Mouse (Mus musculus) liver, embryonic 15.5 days (tissue): Measurements from ENCODE around the gene Syne3. TPM values are rescaled to one million over a fixed set of nuclear protein-coding genes. Genes with fewer than 3 reads are reported as not detected.

ENCODE experiments used
- ATAC-seq: fragments of 200-750 bp; cut with Nextera tagmentation; 2 replicates; pipeline ENCODE4 v1.8.0; 2017; ENCODE audit warnings: moderate number of reproducible peaks, mild to moderate bottlenecking, moderate library complexity; ENCODE audit not compliant: insufficient read depth
- H3K27ac ChIP-seq: fragments of 300-500 bp; sonication (generic); replicated peaks from 2 replicates; pipeline ENCODE4 v1.5.1; 2015; ENCODE audit warnings: mild to moderate bottlenecking, inconsistent platforms
- H3K27me3 ChIP-seq: fragments of 300-500 bp; sonication (generic); 2 replicates; pipeline ENCODE4 v1.6.1; 2015; ENCODE audit warnings: mild to moderate bottlenecking, inconsistent platforms
- H3K36me3 ChIP-seq: fragments of 300-500 bp; sonication (generic); replicated peaks from 2 replicates; pipeline ENCODE4 v1.6.1; 2015; ENCODE audit warnings: moderate library complexity, mild to moderate bottlenecking, inconsistent platforms
- H3K4me1 ChIP-seq: fragments of 300-500 bp; sonication (generic); replicated peaks from 2 replicates; pipeline ENCODE4 v1.6.1; 2015; ENCODE audit warnings: inconsistent platforms
- H3K4me2 ChIP-seq: fragments of 300-500 bp; sonication (generic); 2 replicates; pipeline ENCODE4 v1.6.1; 2015; ENCODE audit warnings: moderate library complexity, mild to moderate bottlenecking, inconsistent platforms
- H3K4me3 ChIP-seq: fragments of 300-500 bp; sonication (generic); replicated peaks from 2 replicates; pipeline ENCODE4 v1.5.1; 2015; ENCODE audit warnings: mild to moderate bottlenecking, inconsistent platforms
- H3K9ac ChIP-seq: fragments of 300-500 bp; sonication (generic); 2 replicates; pipeline ENCODE4 v1.6.1; 2015; ENCODE audit warnings: moderate library complexity, mild to moderate bottlenecking, inconsistent platforms
- H3K9me3 ChIP-seq: fragments of 300-500 bp; sonication (generic); replicated peaks from 2 replicates; pipeline ENCODE4 v1.6.1; 2016; ENCODE audit warnings: inconsistent platforms
- WGBS: fragments of 180-500 bp; shearing (Covaris S2); methylation state at CpG from one replicate; pipeline ENCODE4 v1.1.7; 2015; ENCODE audit warnings: mixed read lengths; ENCODE audit not compliant: insufficient replicate concordance; 5-methylcytosine and 5-hydroxymethylcytosine counted together
- polyA plus RNA-seq: library from polyadenylated mRNA; unstranded; fragments of >200 nt; fragmentation: Nextera tagmentation; extraction: Ambion mirVana; gene quantifications from 2 replicates; pipeline ENCODE4 v1.2.1, GENCODE M21; 2015

Syne3 gene
- polyA plus RNA-seq, 1 experiment from 2014 or later: 3.0 TPM

DNA sequence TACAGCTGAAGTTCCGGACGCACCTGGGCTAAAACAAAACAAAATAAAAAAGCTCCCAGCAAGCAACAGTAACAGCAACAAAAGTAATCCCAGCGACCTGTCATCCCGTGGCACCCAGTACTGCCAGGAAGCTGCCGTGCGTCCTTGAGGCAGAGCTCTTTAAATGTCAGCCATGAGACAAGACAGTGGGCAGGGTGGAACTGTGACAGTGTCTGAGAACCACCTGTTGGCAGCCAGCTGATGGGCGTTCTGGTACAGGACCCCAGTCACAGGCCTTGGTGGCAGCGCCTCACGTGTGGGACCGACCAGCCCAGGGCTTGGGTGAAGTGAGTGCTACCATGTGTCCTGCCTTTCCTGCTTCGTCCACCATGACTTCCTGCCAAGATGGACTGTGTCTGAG lies 28.6 kb upstream of the Syne3 start:
- peak overlapping the region; percentile 98 for H3K9ac ChIP-seq
- H3K36me3 ChIP-seq: peaks cover 73% of the 10 kb centered on the region
- peak overlapping the region; percentile 98 for H3K27ac ChIP-seq
- ATAC-seq: no peak
- no peaks in the 10 kb centered on the region for H3K9me3 ChIP-seq
- peak overlapping the region; percentile 93 for H3K4me3 ChIP-seq
- H3K27me3 ChIP-seq: no peaks in the 10 kb centered on the region
- 62% methylated on average over 11 of the region's 11 CpGs for WGBS
- H3K4me2 ChIP-seq: peak overlapping the region; percentile 82
- H3K4me1 ChIP-seq: peaks cover 82% of the 10 kb centered on the region

DNA sequence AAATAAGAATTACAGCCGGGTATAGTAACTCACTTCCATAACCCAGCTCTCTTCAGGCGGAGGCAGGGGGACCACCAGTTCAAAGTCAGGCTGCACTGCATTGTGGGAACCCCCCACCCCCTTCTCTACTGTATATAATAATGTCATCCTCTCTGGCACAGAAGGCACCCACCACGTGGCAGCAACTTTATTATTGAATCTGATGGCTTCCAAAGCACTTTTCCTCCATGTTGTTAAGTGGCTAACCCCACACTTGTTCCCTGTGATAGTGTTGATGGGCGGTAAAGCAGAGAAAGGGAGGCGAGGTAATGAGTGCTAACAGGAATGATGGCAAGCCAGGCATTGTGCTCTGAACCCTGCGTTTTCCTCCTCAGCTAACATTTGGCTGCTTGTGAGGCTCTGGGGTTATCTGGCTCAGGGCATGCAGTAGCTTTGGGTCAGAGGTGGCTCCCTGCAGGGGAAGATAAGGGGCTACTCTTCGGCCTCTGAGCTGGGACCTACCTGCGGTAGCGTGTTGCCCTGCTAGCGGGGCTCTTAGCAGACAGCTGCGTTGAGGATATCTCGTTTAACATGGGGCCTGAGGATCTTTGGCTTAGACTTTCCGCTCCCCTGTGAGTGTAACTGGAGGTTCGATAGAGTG lies 24.6 kb upstream of the Syne3 start:
- H3K9ac ChIP-seq: peak overlapping the region; percentile 98
- H3K27me3 ChIP-seq: no peaks in the 10 kb centered on the region
- peak overlapping the region; percentile 98 for H3K27ac ChIP-seq
- peak overlapping the region; percentile 93 for H3K4me3 ChIP-seq
- peak overlapping the region; percentile 82 for H3K4me2 ChIP-seq
- 13% methylated on average over 14 of the region's 14 CpGs for WGBS
- no peaks in the 10 kb centered on the region for H3K9me3 ChIP-seq
- H3K36me3 ChIP-seq: peaks cover 52% of the 10 kb centered on the region
- peak; percentile 40 for ATAC-seq
- H3K4me1 ChIP-seq: peaks cover 79% of the 10 kb centered on the region

DNA sequence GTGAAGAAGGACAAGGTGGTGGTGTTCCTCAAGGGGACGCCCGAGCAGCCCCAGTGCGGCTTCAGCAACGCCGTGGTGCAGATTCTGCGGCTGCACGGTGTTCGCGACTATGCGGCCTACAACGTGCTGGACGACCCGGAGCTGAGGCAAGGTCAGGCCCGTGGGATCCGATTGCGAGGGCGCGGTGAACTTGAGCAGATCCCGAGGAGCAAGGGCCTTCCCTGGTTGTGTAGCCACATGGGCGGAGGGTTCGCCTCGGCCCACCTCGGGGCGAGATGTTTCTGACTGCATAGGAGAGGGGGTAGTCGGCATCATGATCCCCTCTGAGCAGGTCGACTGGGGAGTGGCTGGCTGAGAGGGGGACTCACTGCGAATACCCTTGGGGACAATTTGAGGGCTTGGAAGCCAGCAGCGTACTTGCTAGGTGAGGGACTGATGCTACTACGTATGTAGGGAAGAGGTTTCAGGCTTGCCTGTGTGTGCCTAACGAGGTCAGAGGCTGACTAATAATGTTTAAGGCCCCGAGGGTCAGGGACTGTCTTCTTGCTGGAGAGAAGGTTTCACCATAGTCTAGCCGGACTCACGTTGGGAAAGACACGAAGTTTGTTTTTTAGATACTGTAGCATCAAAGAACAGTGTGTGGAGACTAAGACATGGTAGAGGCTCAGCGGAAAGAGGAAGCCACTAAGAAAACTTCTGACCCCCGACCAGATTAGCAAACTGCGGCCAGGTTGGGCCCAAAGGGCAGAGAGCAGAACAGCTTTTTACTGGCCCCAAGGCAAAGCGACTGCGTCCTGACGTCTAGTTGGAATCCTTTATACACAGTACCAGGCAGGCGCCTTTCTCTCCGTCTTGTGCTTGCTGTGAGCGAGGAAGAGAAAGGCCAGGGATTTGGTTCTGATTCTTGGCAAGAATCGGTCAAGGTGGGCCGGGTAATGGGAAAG lies 23.5 kb upstream of the Syne3 start:
- H3K36me3 ChIP-seq: peaks cover 52% of the 10 kb centered on the region
- H3K27me3 ChIP-seq: no peaks in the 10 kb centered on the region
- H3K4me2 ChIP-seq: peak overlapping the region; percentile 82
- H3K27ac ChIP-seq: peak overlapping the region; percentile 98
- H3K9me3 ChIP-seq: no peaks in the 10 kb centered on the region
- peak overlapping the region; percentile 93 for H3K4me3 ChIP-seq
- WGBS: under 1% methylated on average over 45 of the region's 45 CpGs
- ATAC-seq: peak; percentile 1
- H3K4me1 ChIP-seq: peaks cover 79% of the 10 kb centered on the region
- peak overlapping the region; percentile 98 for H3K9ac ChIP-seq

DNA sequence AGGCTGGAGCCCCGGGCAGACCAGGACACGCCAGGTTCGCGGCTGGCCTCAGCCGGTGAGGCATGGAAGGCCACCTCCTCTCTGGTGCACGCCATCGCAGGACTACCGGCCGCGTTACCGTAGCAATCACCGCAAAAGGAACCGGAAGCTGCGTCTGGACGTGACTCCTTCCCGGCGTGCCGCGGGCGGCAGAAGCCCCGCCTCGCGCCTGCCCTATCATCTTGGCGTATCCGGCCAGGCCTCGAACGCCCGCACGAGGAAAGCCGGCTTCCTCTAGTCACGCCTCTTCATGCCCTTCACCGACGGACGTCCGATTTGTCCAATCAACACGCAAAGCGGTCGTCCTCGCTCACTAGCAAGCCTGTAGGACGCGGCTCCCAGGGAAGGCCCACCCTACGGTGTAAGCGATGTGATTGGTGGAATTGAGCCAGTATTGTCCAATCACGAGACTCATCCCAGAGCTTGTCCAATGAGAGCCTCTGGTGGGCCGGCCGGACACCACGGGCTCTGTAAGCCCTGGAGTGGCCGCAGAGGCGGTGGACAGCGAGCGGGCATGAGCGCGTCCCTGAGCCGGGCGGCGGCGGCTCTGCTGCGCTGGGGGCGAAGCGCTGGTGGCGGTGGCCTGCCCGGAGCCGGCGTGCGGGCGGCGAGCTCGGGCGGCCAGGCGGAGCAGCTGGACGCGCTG lies 22.7 kb upstream of the Syne3 start, which contains the start of gene Glrx5:
Gene Glrx5 (plus strand): TSS at position 542 of the 685 bp plus-strand sequence.
- Histone ChIP-seq H3K27me3 (no peaks in the 10 kb centered on the region), H3K4me2 (peak within 1 kb of the TSS; percentile 89), H3K36me3 (peaks cover 46% of the 10 kb centered on the region), H3K4me3 (peak within 1 kb of the TSS; percentile 93), H3K9ac (peak within 1 kb of the TSS; percentile 98), H3K4me1 (peaks cover 77% of the 10 kb centered on the region), H3K27ac (peak within 1 kb of the TSS; percentile 100), H3K9me3 (no peaks in the 10 kb centered on the region)
- WGBS: under 1% methylated on average over 72 of the region's 72 CpGs
- peak; percentile 89 for ATAC-seq

DNA sequence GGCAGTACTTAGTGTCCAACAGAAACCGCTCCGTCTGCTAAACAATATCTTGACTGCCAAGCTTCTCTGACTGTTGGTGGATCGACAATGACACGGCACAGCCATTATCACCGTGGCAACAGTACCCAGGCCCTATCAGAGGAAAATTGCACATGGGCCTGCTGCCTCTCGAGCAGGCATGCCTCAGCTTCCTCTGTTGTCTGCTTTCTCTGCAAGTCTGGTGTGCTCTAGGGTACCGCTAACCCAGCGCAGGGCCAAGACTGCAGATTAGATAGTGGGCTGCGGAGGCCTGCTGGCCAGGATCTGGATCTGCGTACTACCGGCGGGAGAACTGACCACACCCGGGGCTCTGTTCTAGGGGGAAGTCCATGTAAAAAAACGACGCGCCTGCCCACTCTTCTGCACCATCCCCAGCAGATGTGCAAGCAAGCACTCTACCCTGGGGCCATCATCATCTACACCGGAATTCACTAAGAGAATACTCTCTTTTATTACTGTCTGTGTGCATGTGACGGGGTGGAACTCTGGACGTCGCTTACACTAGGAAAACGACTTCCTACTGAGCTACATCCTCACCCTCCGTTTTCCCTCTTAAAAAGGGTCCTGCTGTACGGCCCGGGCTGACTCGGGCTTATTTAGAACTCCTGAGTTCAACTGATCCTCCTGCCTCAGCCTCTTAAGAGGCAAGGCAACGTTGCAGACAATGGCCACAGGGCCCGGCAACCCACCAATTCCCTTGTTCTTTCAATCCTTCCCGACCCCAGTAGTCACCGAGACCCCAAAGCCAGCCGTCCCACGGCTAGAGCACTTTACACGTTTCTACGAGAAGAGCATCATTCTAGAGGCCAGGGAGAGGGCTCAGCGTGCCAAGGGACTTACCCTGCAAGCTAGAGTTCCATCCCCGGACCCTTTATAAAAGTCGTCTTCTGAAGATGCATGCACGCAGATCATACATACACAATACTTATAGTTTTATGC lies 21.8 kb upstream of the Syne3 start:
- Histone ChIP-seq H3K27ac (peak overlapping the region; percentile 100), H3K9me3 (no peaks in the 10 kb centered on the region), H3K4me3 (peak overlapping the region; percentile 93), H3K27me3 (no peaks in the 10 kb centered on the region), H3K9ac (peak overlapping the region; percentile 83), H3K4me2 (peak overlapping the region; percentile 89), H3K36me3 (peaks cover 37% of the 10 kb centered on the region), H3K4me1 (peaks cover 74% of the 10 kb centered on the region)
- under 1% methylated on average over 37 of the region's 37 CpGs for WGBS
- ATAC-seq: no peak

DNA sequence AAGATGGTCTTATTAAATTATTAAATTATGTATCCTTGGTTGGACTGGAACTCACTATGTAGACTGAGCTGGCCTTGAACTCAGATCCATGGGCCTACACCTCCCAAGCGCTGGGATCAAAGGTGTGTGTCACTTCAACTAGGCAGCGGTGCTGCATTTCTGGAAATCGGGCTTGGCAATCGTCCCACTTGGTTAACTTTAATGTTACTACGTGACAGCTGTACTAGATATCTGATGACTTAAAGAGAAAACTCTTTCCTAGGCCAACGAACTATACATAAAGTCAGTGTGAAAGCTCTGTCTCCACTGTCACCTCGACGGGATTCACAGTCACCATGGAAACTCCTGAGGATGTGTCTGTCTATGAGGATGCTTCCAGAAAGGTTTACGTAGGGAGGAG lies 20.3 kb upstream of the Syne3 start:
- Histone ChIP-seq H3K9me3 (no peaks in the 10 kb centered on the region), H3K9ac (no peak overlapping the region), H3K4me1 (peaks cover 74% of the 10 kb centered on the region), H3K36me3 (peaks cover 23% of the 10 kb centered on the region), H3K27me3 (no peaks in the 10 kb centered on the region), H3K4me3 (peak overlapping the region; percentile 93), H3K27ac (peak overlapping the region; percentile 100), H3K4me2 (peak overlapping the region; percentile 89)
- ATAC-seq: no peak
- 83% methylated on average over 9 of the region's 9 CpGs for WGBS

DNA sequence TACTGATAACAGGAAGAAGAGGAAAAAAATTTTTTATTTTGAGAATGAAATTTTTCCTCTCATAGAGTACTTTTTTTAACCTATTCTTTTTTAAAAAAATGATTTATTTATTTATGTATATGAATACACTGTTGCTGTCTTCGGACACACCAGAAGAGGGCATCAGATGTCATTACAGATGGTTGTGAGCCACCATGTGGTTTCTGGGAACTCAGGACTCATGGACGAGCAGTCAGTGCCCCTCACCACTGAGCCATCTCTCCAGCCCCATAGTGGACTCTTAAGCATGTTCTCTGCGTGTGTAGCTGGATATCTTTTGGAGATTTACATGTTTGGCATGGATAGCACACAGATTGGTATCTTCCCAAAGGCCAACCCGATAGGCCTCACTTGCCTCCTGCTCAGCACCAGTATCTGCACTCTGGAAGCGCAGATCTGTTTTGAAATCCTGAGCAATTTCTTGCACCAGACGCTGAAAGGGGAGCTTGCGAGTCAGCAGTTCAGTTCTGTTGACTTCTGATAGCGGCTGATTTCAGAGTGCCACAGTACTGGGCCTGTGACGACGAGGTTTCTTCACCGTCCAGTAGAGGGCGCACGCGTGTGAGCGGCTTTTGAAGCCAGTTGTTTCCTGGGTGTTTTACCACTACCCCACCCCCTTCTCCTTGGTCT lies 17.8 kb upstream of the Syne3 start:
- Histone ChIP-seq H3K27ac (peak overlapping the region; percentile 100), H3K36me3 (peaks cover 35% of the 10 kb centered on the region), H3K4me2 (peak overlapping the region; percentile 38), H3K4me1 (peaks cover 73% of the 10 kb centered on the region), H3K4me3 (no peak overlapping the region), H3K9me3 (peaks cover 13% of the 10 kb centered on the region), H3K27me3 (no peaks in the 10 kb centered on the region), H3K9ac (no peak overlapping the region; the same call in 1 of the 2 replicates)
- WGBS: 7% methylated on average over 15 of the region's 15 CpGs
- peak; percentile 41 for ATAC-seq

DNA sequence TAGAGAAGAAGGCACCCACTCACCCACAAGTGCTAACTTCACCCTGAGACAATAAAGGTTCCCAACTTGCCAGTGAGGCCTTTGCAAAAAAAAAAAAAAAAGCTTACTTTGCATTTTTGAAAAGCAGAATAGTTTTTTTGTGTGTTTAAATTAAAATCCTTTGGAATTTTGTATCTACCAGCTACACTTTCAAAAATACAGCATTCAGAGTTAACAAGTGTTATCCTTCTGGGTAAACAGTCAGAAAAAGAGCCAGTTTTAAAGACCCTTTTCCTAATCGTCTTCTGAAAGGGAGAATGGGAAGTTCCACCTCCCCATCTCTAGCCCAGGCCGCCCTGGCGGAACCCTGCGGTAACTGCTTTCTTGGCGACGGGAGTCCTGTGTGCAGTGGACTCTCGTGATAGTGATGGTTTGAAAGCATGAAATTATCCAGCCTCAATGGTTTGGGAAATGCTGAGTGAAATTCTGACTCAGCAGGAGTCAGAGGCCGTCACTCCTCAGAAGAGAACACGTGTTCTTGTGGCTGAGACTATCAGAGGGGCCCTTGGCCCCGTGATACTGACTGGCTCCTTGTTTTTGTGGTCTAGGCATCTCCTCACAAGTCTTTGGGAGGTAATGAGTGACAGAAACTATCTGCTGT lies 16.5 kb upstream of the Syne3 start:
- ATAC-seq: peak; percentile 60

DNA sequence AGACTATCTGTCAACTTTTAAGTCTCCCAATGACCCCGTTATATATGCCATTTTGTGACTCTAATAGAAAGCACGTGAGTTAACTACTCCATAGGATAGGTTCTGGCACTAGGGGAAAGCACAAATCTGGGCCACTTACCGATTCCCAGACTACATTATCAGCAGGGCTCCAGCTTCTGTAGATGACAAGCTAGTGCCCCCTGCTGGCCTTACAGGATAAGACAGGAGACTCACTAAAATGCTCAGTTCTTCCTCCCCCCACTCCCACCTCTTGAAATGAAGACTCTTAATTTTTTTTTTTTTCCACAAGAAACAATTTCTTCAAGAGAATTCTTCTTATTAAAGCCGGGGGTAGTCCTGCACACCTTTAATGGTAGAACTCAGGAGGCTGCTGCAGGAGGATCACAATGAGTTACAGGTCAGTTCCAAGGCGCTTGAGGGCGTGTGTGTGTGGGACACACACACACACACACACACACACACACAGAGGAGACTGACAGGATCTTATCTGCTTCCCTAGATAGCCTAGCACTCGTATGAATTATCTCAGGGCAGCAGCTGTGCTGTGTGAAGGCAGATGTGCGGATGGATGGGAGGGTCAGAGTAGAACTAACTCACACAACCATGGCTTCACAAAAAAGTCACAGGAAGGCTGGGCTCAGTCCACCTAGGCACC lies 15.8 kb upstream of the Syne3 start:
- Histone ChIP-seq H3K4me3 (peak overlapping the region; percentile 28), H3K27me3 (no peaks in the 10 kb centered on the region), H3K9ac (peak overlapping the region; percentile 42; the same call in 1 of the 2 replicates), H3K27ac (peak overlapping the region; percentile 100), H3K9me3 (peaks cover 13% of the 10 kb centered on the region), H3K4me2 (peak overlapping the region; percentile 65), H3K36me3 (peaks cover 33% of the 10 kb centered on the region), H3K4me1 (peaks cover 82% of the 10 kb centered on the region)
- ATAC-seq: peak; percentile 84
- WGBS: 12% methylated on average over 8 of the region's 8 CpGs

More for the DNA sequence above, 16.5 kb upstream of the Syne3 start:
- peaks cover 82% of the 10 kb centered on the region for H3K4me1 ChIP-seq
- H3K9me3 ChIP-seq: peaks cover 13% of the 10 kb centered on the region
- peak overlapping the region; percentile 42 for H3K9ac ChIP-seq
- peak overlapping the region; percentile 100 for H3K27ac ChIP-seq
- H3K27me3 ChIP-seq: no peaks in the 10 kb centered on the region
- H3K4me3 ChIP-seq: peak overlapping the region; percentile 28
- H3K36me3 ChIP-seq: peaks cover 35% of the 10 kb centered on the region
- 19% methylated on average over 10 of the region's 10 CpGs for WGBS
- H3K4me2 ChIP-seq: peak overlapping the region; percentile 65
